Mouse (Mus musculus): ENCODE results near the gene Gsto1.
"Not testable (repeated sequence)": the region's sequence is repeated elsewhere in the genome, so short reads cannot be mapped to it uniquely, and the experiment has no call there.

The Gsto1 gene

GRCm38 (mm10) chr19:47854796-47855783 lies at the start of gene Gsto1:
Gene Gsto1 (plus strand): TSS chr19:47854970.
- ATAC-seq (ENCODE audit: insufficient number of reproducible peaks, low FRiP score, low TSS enrichment), result peak; percentile 91

- no peak for ATAC-seq (ENCODE audit: insufficient number of reproducible peaks, low FRiP score, low TSS enrichment)
Observed at GRCm38 (mm10) chr19:47812091-47812490, 42.7 kb upstream of the Gsto1 start.

- ATAC-seq (ENCODE audit: insufficient number of reproducible peaks, low FRiP score, low TSS enrichment), result no peak
Observed at GRCm38 (mm10) chr19:47814721-47815120, 40.0 kb upstream of the Gsto1 start.

GRCm38 (mm10) chr19:47817692-47818091 lies 37.1 kb upstream of the Gsto1 start:
- ATAC-seq (ENCODE audit: insufficient number of reproducible peaks, low FRiP score, low TSS enrichment), result no peak

GRCm38 (mm10) chr19:47820832-47821493 lies 33.8 kb upstream of the Gsto1 start:
- ATAC-seq (ENCODE audit: insufficient number of reproducible peaks, low FRiP score, low TSS enrichment), result no peak; the same call in 1 of the 2 replicates

GRCm38 (mm10) chr19:47821494-47821872 lies 33.3 kb upstream of the Gsto1 start:
- 0 out of 2 replicates have a peak, but pooled peaks have one; percentile 45 for ATAC-seq (ENCODE audit: insufficient number of reproducible peaks, low FRiP score, low TSS enrichment)

- no peak for ATAC-seq (ENCODE audit: insufficient number of reproducible peaks, low FRiP score, low TSS enrichment)
Observed at GRCm38 (mm10) chr19:47822143-47822796, 32.5 kb upstream of the Gsto1 start.

GRCm38 (mm10) chr19:47824026-47824425 lies 30.7 kb upstream of the Gsto1 start:
- no peak for ATAC-seq (ENCODE audit: insufficient number of reproducible peaks, low FRiP score, low TSS enrichment)

- no peak for ATAC-seq (ENCODE audit: insufficient number of reproducible peaks, low FRiP score, low TSS enrichment)
Observed at GRCm38 (mm10) chr19:47829913-47830450, 24.8 kb upstream of the Gsto1 start.

- ATAC-seq (ENCODE audit: insufficient number of reproducible peaks, low FRiP score, low TSS enrichment), result no peak
Observed at GRCm38 (mm10) chr19:47831111-47831510, 23.7 kb upstream of the Gsto1 start.

- no peak for ATAC-seq (ENCODE audit: insufficient number of reproducible peaks, low FRiP score, low TSS enrichment)
Observed at GRCm38 (mm10) chr19:47832316-47832715, 22.5 kb upstream of the Gsto1 start.

- ATAC-seq (ENCODE audit: insufficient number of reproducible peaks, low FRiP score, low TSS enrichment), result no peak
Observed at GRCm38 (mm10) chr19:47834614-47835013, 20.2 kb upstream of the Gsto1 start.

GRCm38 (mm10) chr19:47835776-47836175 lies 19.0 kb upstream of the Gsto1 start:
- ATAC-seq (ENCODE audit: insufficient number of reproducible peaks, low FRiP score, low TSS enrichment), result no peak

- ATAC-seq (ENCODE audit: insufficient number of reproducible peaks, low FRiP score, low TSS enrichment), result peak; percentile 56; the same call in 1 of the 2 replicates
Observed at GRCm38 (mm10) chr19:47836701-47837526, 17.9 kb upstream of the Gsto1 start.

- ATAC-seq (ENCODE audit: insufficient number of reproducible peaks, low FRiP score, low TSS enrichment), result no peak
Observed at GRCm38 (mm10) chr19:47837527-47837901, 17.3 kb upstream of the Gsto1 start.

- ATAC-seq (ENCODE audit: insufficient number of reproducible peaks, low FRiP score, low TSS enrichment), result not testable (repeated sequence)
Observed at GRCm38 (mm10) chr19:47841234-47841633, 13.5 kb upstream of the Gsto1 start.

GRCm38 (mm10) chr19:47849735-47850134 lies 5.0 kb upstream of the Gsto1 start:
- no peak for ATAC-seq (ENCODE audit: insufficient number of reproducible peaks, low FRiP score, low TSS enrichment)

- ATAC-seq (ENCODE audit: insufficient number of reproducible peaks, low FRiP score, low TSS enrichment), result not testable (repeated sequence)
Observed at GRCm38 (mm10) chr19:47852131-47852530, 2.6 kb upstream of the Gsto1 start.

GRCm38 (mm10) chr19:47853053-47853452 lies 1.7 kb upstream of the Gsto1 start:
- ATAC-seq (ENCODE audit: insufficient number of reproducible peaks, low FRiP score, low TSS enrichment), result no peak
